Mouse (Mus musculus) C2C12 (cell line): ENCODE measurements at regions not wholly inside any gene's neighbourhood (a gene's known extent, or its start where the extent isn't known, plus 50 kb on each side); places are given as distances from the start of the nearest gene placed in this dataset.

Experiments used
- CTCF ChIP-seq: IDR thresholded peaks from one replicate; pipeline ENCODE4 v1.5.1; 2011; ENCODE audit not compliant: control insufficient read depth, insufficient read depth, insufficient read length
- USF1 ChIP-seq: IDR thresholded peaks from one replicate; pipeline ENCODE4 v1.6.1; 2011; ENCODE audit warnings: low read depth, mild to moderate bottlenecking, control low read depth, moderate library complexity

- TF ChIP-seq CTCF (no peak), USF1 (no peak)
Observed at GRCm38 (mm10) chr17:85895978-85896377, 207.9 kb upstream of the Six2 start.
